Mouse (Mus musculus): ENCODE measurements at regions not wholly inside any gene's neighbourhood (a gene's known extent, or its start where the extent isn't known, plus 50 kb on each side); places are given as distances from the start of the nearest gene placed in this dataset.

GRCm38 (mm10) chr15:70982719-70983118 is 2851.6 kb upstream of the Gm6569 start:
- Histone ChIP-seq H3K4me1 (ENCODE audit: control insufficient read depth, insufficient read depth, low read length) (no peaks in the 10 kb centered on the region), H3K27me3 (ENCODE audit: control insufficient read depth, insufficient read depth, low read length) (no peaks in the 10 kb centered on the region), H3K36me3 (ENCODE audit: control insufficient read depth, insufficient read depth, low read length) (no peaks in the 10 kb centered on the region), H3K4me3 (ENCODE audit: control insufficient read depth, low read depth, low read length) (no peak overlapping the region), H3K27ac (ENCODE audit: control insufficient read depth, insufficient read depth, low read depth, low read length) (no peak overlapping the region)
- TF ChIP-seq POLR2A (IDR thresholded peaks at IDR 0.05; ENCODE audit: control insufficient read depth, low read depth, low read length) (no peak), CTCF (IDR thresholded peaks at IDR 0.05; ENCODE audit: control insufficient read depth, insufficient read depth, insufficient replicate concordance, low read depth, low read length) (no peak)

- Histone ChIP-seq H3K36me3 (ENCODE audit: control insufficient read depth, insufficient read depth, low read length) (no peaks in the 10 kb centered on the region), H3K27me3 (ENCODE audit: control insufficient read depth, insufficient read depth, low read length) (no peaks in the 10 kb centered on the region), H3K4me3 (ENCODE audit: control insufficient read depth, low read depth, low read length) (no peak overlapping the region), H3K4me1 (ENCODE audit: control insufficient read depth, insufficient read depth, low read length) (no peaks in the 10 kb centered on the region), H3K27ac (ENCODE audit: control insufficient read depth, insufficient read depth, low read depth, low read length) (no peak overlapping the region)
- TF ChIP-seq CTCF (IDR thresholded peaks at IDR 0.05; ENCODE audit: control insufficient read depth, insufficient read depth, insufficient replicate concordance, low read depth, low read length) (no peak), POLR2A (IDR thresholded peaks at IDR 0.05; ENCODE audit: control insufficient read depth, low read depth, low read length) (no peak)
Measured at GRCm38 (mm10) chr15:70987973-70988570, 2846.3 kb upstream of the Gm6569 start.

- TF ChIP-seq CTCF (IDR thresholded peaks at IDR 0.05; ENCODE audit: control insufficient read depth, insufficient read depth, insufficient replicate concordance, low read depth, low read length) (no peak), POLR2A (IDR thresholded peaks at IDR 0.05; ENCODE audit: control insufficient read depth, low read depth, low read length) (no peak)
- no peak overlapping the region for H3K4me3 ChIP-seq (ENCODE audit: control insufficient read depth, low read depth, low read length)
- H3K27ac ChIP-seq (ENCODE audit: control insufficient read depth, insufficient read depth, low read depth, low read length), result no peak overlapping the region
- H3K36me3 ChIP-seq (ENCODE audit: control insufficient read depth, insufficient read depth, low read length), result no peaks in the 10 kb centered on the region
- H3K27me3 ChIP-seq (ENCODE audit: control insufficient read depth, insufficient read depth, low read length), result no peaks in the 10 kb centered on the region
- no peaks in the 10 kb centered on the region for H3K4me1 ChIP-seq (ENCODE audit: control insufficient read depth, insufficient read depth, low read length)
Measured at GRCm38 (mm10) chr15:70993397-70993796, 2841.0 kb upstream of the Gm6569 start.

GRCm38 (mm10) chr15:71010362-71010761 is 2824.0 kb upstream of the Gm6569 start:
- H3K4me3 ChIP-seq (ENCODE audit: control insufficient read depth, low read depth, low read length), result no peak overlapping the region
- H3K27me3 ChIP-seq (ENCODE audit: control insufficient read depth, insufficient read depth, low read length), result no peaks in the 10 kb centered on the region
- H3K27ac ChIP-seq (ENCODE audit: control insufficient read depth, insufficient read depth, low read depth, low read length), result no peak overlapping the region
- H3K36me3 ChIP-seq (ENCODE audit: control insufficient read depth, insufficient read depth, low read length), result no peaks in the 10 kb centered on the region
- H3K4me1 ChIP-seq (ENCODE audit: control insufficient read depth, insufficient read depth, low read length), result no peaks in the 10 kb centered on the region
- no peak for TF ChIP-seq CTCF (IDR thresholded peaks at IDR 0.05; ENCODE audit: control insufficient read depth, insufficient read depth, insufficient replicate concordance, low read depth, low read length)
- TF ChIP-seq POLR2A (IDR thresholded peaks at IDR 0.05; ENCODE audit: control insufficient read depth, low read depth, low read length), result no peak

- H3K36me3 ChIP-seq (ENCODE audit: control insufficient read depth, insufficient read depth, low read length), result no peaks in the 10 kb centered on the region
- no peaks in the 10 kb centered on the region for H3K27me3 ChIP-seq (ENCODE audit: control insufficient read depth, insufficient read depth, low read length)
- no peak overlapping the region for H3K27ac ChIP-seq (ENCODE audit: control insufficient read depth, insufficient read depth, low read depth, low read length)
- no peak for TF ChIP-seq POLR2A (IDR thresholded peaks at IDR 0.05; ENCODE audit: control insufficient read depth, low read depth, low read length)
- TF ChIP-seq CTCF (IDR thresholded peaks at IDR 0.05; ENCODE audit: control insufficient read depth, insufficient read depth, insufficient replicate concordance, low read depth, low read length), result no peak
- no peak overlapping the region for H3K4me3 ChIP-seq (ENCODE audit: control insufficient read depth, low read depth, low read length)
- H3K4me1 ChIP-seq (ENCODE audit: control insufficient read depth, insufficient read depth, low read length), result no peaks in the 10 kb centered on the region
Measured at GRCm38 (mm10) chr15:71010773-71011172, 2823.6 kb upstream of the Gm6569 start.

- no peak overlapping the region for H3K4me3 ChIP-seq (ENCODE audit: control insufficient read depth, low read depth, low read length)
- no peaks in the 10 kb centered on the region for H3K4me1 ChIP-seq (ENCODE audit: control insufficient read depth, insufficient read depth, low read length)
- no peaks in the 10 kb centered on the region for H3K27me3 ChIP-seq (ENCODE audit: control insufficient read depth, insufficient read depth, low read length)
- TF ChIP-seq POLR2A (IDR thresholded peaks at IDR 0.05; ENCODE audit: control insufficient read depth, low read depth, low read length) (no peak), CTCF (IDR thresholded peaks at IDR 0.05; ENCODE audit: control insufficient read depth, insufficient read depth, insufficient replicate concordance, low read depth, low read length) (no peak)
- H3K27ac ChIP-seq (ENCODE audit: control insufficient read depth, insufficient read depth, low read depth, low read length), result no peak overlapping the region
- no peaks in the 10 kb centered on the region for H3K36me3 ChIP-seq (ENCODE audit: control insufficient read depth, insufficient read depth, low read length)
Measured at GRCm38 (mm10) chr15:71054251-71054852, 2780.0 kb upstream of the Gm6569 start.

GRCm38 (mm10) chr15:71086367-71086997 is 2747.9 kb upstream of the Gm6569 start:
- H3K4me3 ChIP-seq (ENCODE audit: control insufficient read depth, low read depth, low read length), result no peak overlapping the region
- no peaks in the 10 kb centered on the region for H3K27me3 ChIP-seq (ENCODE audit: control insufficient read depth, insufficient read depth, low read length)
- no peaks in the 10 kb centered on the region for H3K4me1 ChIP-seq (ENCODE audit: control insufficient read depth, insufficient read depth, low read length)
- TF ChIP-seq CTCF (IDR thresholded peaks at IDR 0.05; ENCODE audit: control insufficient read depth, insufficient read depth, insufficient replicate concordance, low read depth, low read length) (no peak), POLR2A (IDR thresholded peaks at IDR 0.05; ENCODE audit: control insufficient read depth, low read depth, low read length) (no peak)
- H3K27ac ChIP-seq (ENCODE audit: control insufficient read depth, insufficient read depth, low read depth, low read length), result no peak overlapping the region
- no peaks in the 10 kb centered on the region for H3K36me3 ChIP-seq (ENCODE audit: control insufficient read depth, insufficient read depth, low read length)

Data from testis, adult 2 months (tissue).